Mouse (Mus musculus) heart, embryonic 13.5 days (tissue): ENCODE data around the gene Pcgf5. TPM values are rescaled to one million over a fixed set of nuclear protein-coding genes. Genes with fewer than 3 reads are reported as not detected.

Experiments used
- ATAC-seq: fragments of 200-750 bp; cut with Nextera tagmentation; 2 replicates; pipeline ENCODE4 v1.8.0; 2017; ENCODE audit warnings: moderate TSS enrichment; ENCODE audit not compliant: insufficient number of reproducible peaks, low FRiP score, low TSS enrichment; ENCODE audit errors: extremely low read depth
- H3K27ac ChIP-seq: fragments of 300-500 bp; sonication (generic); replicated peaks from 2 replicates; pipeline ENCODE4 v1.5.1; 2015; ENCODE audit warnings: moderate library complexity, mild to moderate bottlenecking, inconsistent platforms
- H3K27me3 ChIP-seq: fragments of 300-500 bp; sonication (generic); replicated peaks from 2 replicates; pipeline ENCODE4 v1.6.1; 2015; ENCODE audit warnings: mild to moderate bottlenecking, inconsistent platforms
- H3K36me3 ChIP-seq: fragments of 300-500 bp; sonication (generic); 2 replicates; pipeline ENCODE4 v1.6.1; 2015; ENCODE audit warnings: mild to moderate bottlenecking, inconsistent platforms
- H3K4me1 ChIP-seq: fragments of 300-500 bp; sonication (generic); 2 replicates; pipeline ENCODE4 v1.6.1; 2015; ENCODE audit warnings: inconsistent platforms
- H3K4me2 ChIP-seq: fragments of 300-500 bp; sonication (generic); 2 replicates; pipeline ENCODE4 v1.6.1; 2015; ENCODE audit warnings: inconsistent platforms, mild to moderate bottlenecking, moderate library complexity
- H3K4me3 ChIP-seq: fragments of 300-500 bp; sonication (generic); 2 replicates; pipeline ENCODE4 v1.5.1; 2015; ENCODE audit warnings: moderate library complexity, mild to moderate bottlenecking, inconsistent platforms
- H3K9ac ChIP-seq: fragments of 300-500 bp; sonication (generic); 2 replicates; pipeline ENCODE4 v1.6.1; 2015; ENCODE audit warnings: inconsistent platforms, mild to moderate bottlenecking, moderate library complexity
- H3K9me3 ChIP-seq: fragments of 300-500 bp; sonication (generic); 2 replicates; pipeline ENCODE4 v1.6.1; 2016; ENCODE audit warnings: inconsistent platforms
- WGBS: fragments of 180-500 bp; shearing (Covaris S2); methylation state at CpG from one replicate; pipeline ENCODE4 v1.1.7; 2015; ENCODE audit warnings: mixed read lengths; 5-methylcytosine and 5-hydroxymethylcytosine counted together
- polyA plus RNA-seq: library from polyadenylated mRNA; unstranded; fragments of >200 nt; fragmentation: Nextera tagmentation; extraction: Ambion mirVana; gene quantifications from 2 replicates; pipeline ENCODE4 v1.2.1, GENCODE M21; 2015

Gene Pcgf5
- polyA plus RNA-seq, 1 experiment from 2014 or later: 37.5 TPM

DNA sequence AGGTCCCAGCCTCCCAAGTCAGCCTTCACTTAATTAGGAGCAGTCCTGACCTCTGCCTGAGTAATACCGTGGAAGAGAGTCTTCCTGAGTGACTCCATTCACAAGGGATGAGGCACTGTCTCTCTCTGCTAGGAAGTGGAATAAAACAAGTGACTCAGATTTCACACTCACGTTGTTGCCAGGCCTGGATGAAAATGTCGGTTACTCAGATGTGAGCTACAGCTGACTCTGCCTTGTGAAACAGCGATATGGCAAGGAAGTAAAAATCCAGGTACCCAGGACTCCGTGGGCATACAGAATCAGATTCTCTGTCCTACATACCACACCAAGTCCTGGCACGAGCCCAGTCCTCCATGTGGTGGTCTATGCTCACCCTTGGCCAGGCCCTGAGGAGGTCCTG is 142.8 kb downstream of the Pcgf5 start:
- peaks cover 6% of the 10 kb centered on the region for H3K9me3 ChIP-seq
- no peak overlapping the region for H3K27ac ChIP-seq
- no peaks in the 10 kb centered on the region for H3K4me1 ChIP-seq
- WGBS: 76% methylated on average over 6 of the region's 6 CpGs
- no peak for ATAC-seq
- H3K36me3 ChIP-seq: no peaks in the 10 kb centered on the region
- no peaks in the 10 kb centered on the region for H3K27me3 ChIP-seq
- H3K4me2 ChIP-seq: no peak overlapping the region
- H3K9ac ChIP-seq: no peak overlapping the region
- H3K4me3 ChIP-seq: no peak overlapping the region

GRCm38 (mm10) chr19:36495555-36495954 is 147.4 kb downstream of the Pcgf5 start:
- H3K27ac ChIP-seq: no peak overlapping the region
- 43% methylated on average over 3 of the region's 3 CpGs for WGBS
- H3K4me2 ChIP-seq: no peak overlapping the region
- no peaks in the 10 kb centered on the region for H3K27me3 ChIP-seq
- H3K4me3 ChIP-seq: no peak overlapping the region
- no peaks in the 10 kb centered on the region for H3K9me3 ChIP-seq
- 0 out of 2 replicates have a peak, but pooled peaks cover 3% of the 10 kb centered on the region for H3K4me1 ChIP-seq
- no peak for ATAC-seq
- no peaks in the 10 kb centered on the region for H3K36me3 ChIP-seq
- H3K9ac ChIP-seq: no peak overlapping the region

DNA sequence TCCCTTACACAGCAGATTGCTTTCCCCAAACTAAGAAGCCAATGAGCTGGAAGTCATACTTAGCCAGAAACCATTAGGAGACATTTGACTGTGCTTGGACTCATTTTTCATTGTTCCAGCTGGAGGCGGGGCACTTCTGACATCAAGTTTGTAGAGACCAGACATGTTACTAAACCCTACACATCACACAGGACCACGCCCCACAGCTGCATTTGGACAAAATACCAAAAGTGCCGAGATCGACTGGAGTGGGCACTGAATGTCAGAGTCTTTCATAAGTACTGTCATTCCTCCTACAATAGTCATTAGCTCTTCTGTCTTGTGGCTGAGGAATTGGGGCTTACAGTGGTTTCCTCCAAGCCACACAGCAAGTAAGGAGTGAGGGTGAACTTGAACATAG is 148.4 kb downstream of the Pcgf5 start:
- H3K36me3 ChIP-seq: no peaks in the 10 kb centered on the region
- 0 out of 2 replicates have a peak, but pooled peaks cover 3% of the 10 kb centered on the region for H3K4me1 ChIP-seq
- no peak overlapping the region for H3K4me2 ChIP-seq
- 73% methylated on average over 4 of the region's 4 CpGs for WGBS
- ATAC-seq: no peak
- no peaks in the 10 kb centered on the region for H3K27me3 ChIP-seq
- H3K9ac ChIP-seq: no peak overlapping the region
- H3K9me3 ChIP-seq: no peaks in the 10 kb centered on the region
- no peak overlapping the region for H3K4me3 ChIP-seq
- no peak overlapping the region for H3K27ac ChIP-seq

DNA sequence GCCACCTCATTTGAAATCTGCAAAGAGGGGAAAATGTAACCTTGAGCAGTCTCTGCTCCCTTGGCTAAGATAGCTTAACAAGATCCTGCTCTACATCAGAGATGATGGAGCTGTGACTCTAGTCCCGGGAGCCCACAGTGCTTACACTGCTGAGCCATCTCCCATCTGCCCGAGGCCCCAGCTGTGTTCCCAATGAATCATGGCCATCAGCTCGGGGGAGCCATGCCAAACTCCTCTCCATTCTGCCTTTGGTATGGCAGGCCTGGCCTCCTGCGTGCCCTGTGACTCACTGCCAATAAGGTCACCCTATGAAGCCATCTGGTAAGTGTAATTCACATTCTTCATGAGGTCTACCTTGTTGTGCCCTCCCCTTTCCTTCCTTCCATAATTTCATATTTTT is 149.0 kb downstream of the Pcgf5 start:
- H3K36me3 ChIP-seq: no peaks in the 10 kb centered on the region
- 0 out of 2 replicates have a peak, but pooled peaks cover 3% of the 10 kb centered on the region for H3K4me1 ChIP-seq
- no peak overlapping the region for H3K4me3 ChIP-seq
- H3K4me2 ChIP-seq: no peak overlapping the region
- ATAC-seq: no peak
- no peak overlapping the region for H3K27ac ChIP-seq
- WGBS: 67% methylated on average over 4 of the region's 4 CpGs
- no peak overlapping the region for H3K9ac ChIP-seq
- H3K9me3 ChIP-seq: no peaks in the 10 kb centered on the region
- H3K27me3 ChIP-seq: no peaks in the 10 kb centered on the region

DNA sequence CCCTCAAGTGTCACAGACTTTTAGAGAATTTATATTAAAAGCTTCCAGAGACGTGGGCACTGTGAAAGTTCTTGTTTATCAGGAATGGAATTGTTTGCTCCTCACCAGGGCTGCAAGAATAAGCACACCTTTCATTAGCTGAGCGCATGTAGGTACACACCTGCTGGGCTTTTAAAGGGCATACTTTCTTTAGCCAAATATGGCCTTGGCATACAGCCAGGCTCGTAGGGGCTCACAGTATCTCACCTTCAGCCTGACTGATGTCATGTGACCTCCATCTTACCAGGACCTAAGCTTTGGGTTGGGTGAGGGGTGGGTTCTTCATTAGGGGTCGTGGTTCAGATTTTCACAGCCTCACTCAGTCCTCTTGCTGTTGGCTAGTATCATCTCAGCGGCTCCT is 149.6 kb downstream of the Pcgf5 start:
- H3K9me3 ChIP-seq: no peaks in the 10 kb centered on the region; the same call in 1 of the 2 replicates
- no peaks in the 10 kb centered on the region for H3K36me3 ChIP-seq
- WGBS: 63% methylated on average over 5 of the region's 5 CpGs
- no peak overlapping the region for H3K4me3 ChIP-seq
- H3K27me3 ChIP-seq: no peaks in the 10 kb centered on the region
- 0 out of 2 replicates have a peak, but pooled peaks cover 3% of the 10 kb centered on the region for H3K4me1 ChIP-seq
- no peak overlapping the region for H3K4me2 ChIP-seq
- no peak for ATAC-seq
- no peak overlapping the region for H3K9ac ChIP-seq
- no peak overlapping the region for H3K27ac ChIP-seq

DNA sequence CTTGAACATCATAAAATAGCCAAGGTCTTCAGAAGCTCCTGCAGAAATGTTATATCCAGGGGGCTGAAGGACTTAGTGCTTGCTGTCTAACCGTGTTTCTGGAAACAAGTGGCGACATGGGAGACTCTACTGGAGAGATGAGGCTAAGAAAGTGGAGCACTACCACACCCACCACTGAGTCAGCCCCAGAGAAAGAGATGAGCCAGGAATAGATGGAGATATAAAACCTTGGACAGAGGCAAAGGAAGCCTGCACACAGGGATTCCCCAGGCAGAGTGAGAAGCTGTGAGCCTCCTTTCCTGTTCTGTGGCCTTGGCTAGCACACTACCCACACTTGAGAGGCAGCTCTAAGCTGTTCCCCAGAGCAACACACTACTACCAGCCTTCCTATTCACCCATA is 156.6 kb downstream of the Pcgf5 start:
- ATAC-seq: no peak
- WGBS: 57% methylated on average over 2 of the region's 2 CpGs

More for the DNA sequence above, 156.6 kb downstream of the Pcgf5 start:
- Histone ChIP-seq H3K9ac (no peak overlapping the region), H3K36me3 (no peaks in the 10 kb centered on the region), H3K4me2 (no peak overlapping the region), H3K4me3 (no peak overlapping the region), H3K4me1 (0 out of 2 replicates have a peak, but pooled peaks cover 4% of the 10 kb centered on the region), H3K27ac (no peak overlapping the region), H3K9me3 (no peaks in the 10 kb centered on the region; the same call in 1 of the 2 replicates), H3K27me3 (no peaks in the 10 kb centered on the region)

Other genes with a start within 250 kb of the Pcgf5 start
- gene Ankrd1, start 228.2 kb upstream of the Pcgf5 start, polyA plus RNA-seq: 394 and 473 TPM in 2 replicates
- 6.0 and 6.1 TPM in 2 replicates for gene Hectd2, start 206.3 kb downstream of the Pcgf5 start, polyA plus RNA-seq